Mouse (Mus musculus): ENCODE data around the gene Pwp2. TPM values are rescaled to one million over a fixed set of nuclear protein-coding genes. Genes with fewer than 3 reads are reported as not detected.

Gene Pwp2
- total RNA-seq, 2 experiments from 2014 or later: 18.1 to 21.0 TPM

Other genes with a start within 250 kb of the Pwp2 start
- 10 to 100 TPM; 26.0 to 27.3 TPM for gene Trpm2, start 214.6 kb downstream of the Pwp2 start, total RNA-seq (2021)
- gene 1810043G02Rik, start 206.6 kb downstream of the Pwp2 start, total RNA-seq (2021): 10 to 100 TPM; 32.7 to 42.5 TPM
- gene Pfkl, start 175.1 kb downstream of the Pwp2 start, total RNA-seq (2021): 100 to 1,000 TPM; 112 to 116 TPM
- not detected for gene Dnmt3l, start 143.2 kb downstream of the Pwp2 start, total RNA-seq (2021)
- under 1 TPM; 0.36 to 0.50 TPM for gene Aire, start 141.5 kb downstream of the Pwp2 start, total RNA-seq (2021)
- gene Icosl, start 115.8 kb downstream of the Pwp2 start, total RNA-seq (2021): 1 to 10 TPM; 2.6 to 3.5 TPM
- gene D10Jhu81e, start 15.4 kb downstream of the Pwp2 start, total RNA-seq (2021): 10 to 100 TPM; 90.8 to 97.1 TPM
- 10 to 100 TPM; 74.0 to 78.5 TPM for gene Trappc10, start 59.5 kb upstream of the Pwp2 start, total RNA-seq (2021)
- 100 to 1,000 TPM; 247 to 258 TPM for gene Agpat3, start 167.3 kb upstream of the Pwp2 start, total RNA-seq (2021)
- gene Rrp1, start 227.9 kb upstream of the Pwp2 start, total RNA-seq (2021): 100 to 1,000 TPM; 316 to 337 TPM
- gene Cstb, start 240.5 kb upstream of the Pwp2 start, total RNA-seq (2021): 10 to 100 TPM; 37.4 to 38.2 TPM

Measured in layer of hippocampus, postnatal 10 days (tissue).